Mouse (Mus musculus): ENCODE results near the gene Setd1b. TPM values are rescaled to one million over a fixed set of nuclear protein-coding genes. Genes with fewer than 3 reads are reported as not detected.
A peak's percentile ranks its signal among the peaks of the same experiment; 100 is the strongest.

The Setd1b gene
- total RNA-seq, 1 experiment from 2014 or later, result 7.7 TPM

GRCm38 (mm10) chr5:123152901-123153300 is 10.9 kb downstream of the Setd1b start:
- no peak for ATAC-seq (replicated peaks; ENCODE audit: low read depth, poor library complexity, severe bottlenecking)

- peak; percentile 51; the same call in 1 of the 2 replicates for ATAC-seq (replicated peaks; ENCODE audit: low read depth, poor library complexity, severe bottlenecking)
These were observed 13.4 kb downstream of the Setd1b start for GRCm38 (mm10) chr5:123155425-123155824.

GRCm38 (mm10) chr5:123156763-123157162 is 14.8 kb downstream of the Setd1b start:
- 0 out of 2 replicates have a peak, but pooled peaks have one; percentile 13 for ATAC-seq (replicated peaks; ENCODE audit: low read depth, poor library complexity, severe bottlenecking)

DNA sequence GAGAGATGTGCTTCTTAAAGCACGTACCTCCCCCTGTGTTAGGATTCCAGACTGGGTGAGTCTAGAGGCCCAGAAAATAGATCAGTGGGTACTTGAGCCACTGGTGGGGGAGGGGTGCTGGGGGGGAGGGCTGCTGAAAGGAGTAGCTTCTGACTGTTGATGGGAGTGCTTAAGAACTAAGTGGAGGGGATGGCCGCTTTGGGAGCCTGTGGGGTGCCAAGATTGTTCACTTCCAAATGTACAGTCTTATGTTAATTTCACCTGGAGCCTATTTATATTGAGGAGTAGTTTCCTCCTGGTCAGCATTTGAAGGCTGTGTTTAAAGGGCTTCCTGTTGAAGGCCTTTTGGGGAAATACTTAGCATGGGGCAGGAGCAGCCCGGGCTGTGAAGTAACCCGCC is 16.0 kb downstream of the Setd1b start:
- ATAC-seq (replicated peaks; ENCODE audit: low read depth, poor library complexity, severe bottlenecking), result no peak

DNA sequence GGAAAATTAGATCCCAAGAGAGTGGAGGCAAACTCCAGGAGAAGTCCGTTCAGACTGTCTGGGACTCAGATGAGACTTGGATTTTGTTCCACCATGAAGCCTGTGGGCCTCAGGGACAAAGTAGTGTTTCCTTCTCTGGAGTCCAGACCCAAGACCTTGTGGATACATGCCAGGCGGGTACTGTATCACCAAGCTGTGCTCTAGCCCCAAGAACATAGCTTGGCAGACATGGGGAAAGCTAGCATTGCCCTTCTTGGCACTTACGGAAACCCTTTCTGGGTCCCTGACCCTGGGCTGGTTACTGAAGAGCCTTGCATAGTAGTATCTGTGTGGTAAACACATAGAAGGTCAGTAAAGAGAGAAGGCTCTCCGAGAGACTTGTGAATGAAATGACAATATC is 17.5 kb downstream of the Setd1b start:
- no peak for ATAC-seq (replicated peaks; ENCODE audit: low read depth, poor library complexity, severe bottlenecking)

DNA sequence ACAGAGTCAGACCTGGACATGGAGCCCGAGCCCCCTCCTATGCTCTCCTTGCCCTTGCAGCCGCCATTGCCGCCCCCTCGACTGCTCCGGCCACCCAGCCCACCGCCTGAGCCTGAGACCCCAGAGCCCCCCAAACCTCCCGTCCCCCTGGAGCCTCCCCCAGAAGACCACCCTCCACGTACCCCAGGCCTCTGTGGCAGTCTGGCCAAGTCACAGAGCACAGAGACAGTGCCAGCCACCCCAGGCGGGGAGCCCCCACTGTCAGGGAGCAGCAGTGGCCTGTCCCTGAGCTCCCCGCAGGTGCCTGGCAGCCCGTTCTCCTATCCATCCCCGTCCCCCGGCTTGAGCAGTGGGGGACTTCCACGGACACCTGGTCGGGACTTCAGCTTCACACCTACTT is 17.9 kb downstream of the Setd1b start:
- no peak for ATAC-seq (replicated peaks; ENCODE audit: low read depth, poor library complexity, severe bottlenecking)

GRCm38 (mm10) chr5:123160341-123160740 is 18.3 kb downstream of the Setd1b start:
- no peak for ATAC-seq (replicated peaks; ENCODE audit: low read depth, poor library complexity, severe bottlenecking)

GRCm38 (mm10) chr5:123162942-123163341 is 20.9 kb downstream of the Setd1b start:
- ATAC-seq (replicated peaks; ENCODE audit: low read depth, poor library complexity, severe bottlenecking), result peak; percentile 41

- no peak for ATAC-seq (replicated peaks; ENCODE audit: low read depth, poor library complexity, severe bottlenecking)
These were observed 24.4 kb downstream of the Setd1b start for GRCm38 (mm10) chr5:123166437-123166836.

DNA sequence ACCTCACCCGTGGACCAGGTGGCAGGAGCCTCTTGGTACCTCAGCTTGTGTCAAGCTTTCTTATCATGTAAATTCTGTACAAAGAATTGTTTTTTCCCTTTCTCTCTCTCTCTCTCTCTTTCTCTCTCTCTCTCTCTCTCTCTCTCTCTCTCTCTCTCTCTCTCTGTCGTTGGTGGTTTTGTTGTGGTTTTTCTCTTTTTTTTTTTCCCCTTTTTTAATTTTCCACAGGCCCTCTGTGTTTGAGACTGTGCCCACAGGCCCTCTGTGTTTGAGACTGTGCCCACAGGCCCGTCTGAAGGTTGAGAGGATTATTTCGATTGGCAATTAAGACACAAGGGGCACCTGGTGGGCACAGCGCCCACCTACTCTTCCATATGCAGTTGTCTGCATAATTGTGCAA is 25.6 kb downstream of the Setd1b start:
- no peak for ATAC-seq (replicated peaks; ENCODE audit: low read depth, poor library complexity, severe bottlenecking)

DNA sequence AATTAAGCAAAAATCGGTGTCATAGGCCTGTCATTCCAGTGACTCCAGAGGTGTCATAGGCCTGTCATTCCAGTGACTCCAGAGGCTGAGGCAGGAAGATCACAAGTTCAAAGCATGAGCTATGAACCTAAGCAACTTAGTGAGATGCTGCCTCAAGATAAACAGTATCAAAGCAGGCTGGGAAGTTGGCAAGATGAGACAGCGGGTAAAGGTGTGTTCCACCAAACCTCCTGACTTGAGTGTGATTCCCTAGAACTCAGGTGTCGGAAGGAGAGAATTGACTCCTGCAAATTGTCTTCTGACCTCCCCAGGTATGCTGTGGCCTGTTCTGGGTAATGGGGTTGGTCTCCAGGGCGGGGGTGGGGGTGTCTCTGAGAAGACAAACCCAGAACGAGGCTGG is 27.3 kb downstream of the Setd1b start, which contains the start of gene Psmd9:
Psmd9 (plus strand) TSS at position 130 of the 400 bp plus-strand sequence.
- no peak for ATAC-seq (replicated peaks; ENCODE audit: low read depth, poor library complexity, severe bottlenecking)

- no peak for ATAC-seq (replicated peaks; ENCODE audit: low read depth, poor library complexity, severe bottlenecking)
These were observed 28.4 kb downstream of the Setd1b start for GRCm38 (mm10) chr5:123170365-123170764.

- ATAC-seq (replicated peaks; ENCODE audit: low read depth, poor library complexity, severe bottlenecking), result peak; percentile 96
These were observed 29.8 kb downstream of the Setd1b start for GRCm38 (mm10) chr5:123171646-123172350.

GRCm38 (mm10) chr5:123178792-123179191 is 36.8 kb downstream of the Setd1b start:
- no peak for ATAC-seq (replicated peaks; ENCODE audit: low read depth, poor library complexity, severe bottlenecking)

DNA sequence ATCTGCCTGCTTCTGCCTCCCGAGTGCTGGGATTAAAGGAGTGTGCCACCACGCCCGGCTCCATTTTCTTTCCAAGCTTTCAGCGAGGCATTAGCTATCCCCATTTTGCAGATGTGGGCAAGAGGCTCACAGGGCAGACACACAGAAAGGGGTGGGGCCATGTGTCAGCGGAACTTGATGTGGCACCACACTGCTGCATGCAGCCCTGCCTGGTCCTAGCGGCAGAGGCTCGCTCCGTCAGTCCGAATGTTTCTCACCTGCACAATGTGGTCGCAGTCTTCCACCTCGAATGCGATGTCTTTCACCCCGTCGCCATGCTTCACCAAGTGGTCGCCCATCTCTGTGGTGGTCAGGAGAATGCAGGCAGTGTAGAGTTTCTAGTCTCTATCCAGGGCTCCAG is 38.4 kb downstream of the Setd1b start:
- no peak for ATAC-seq (replicated peaks; ENCODE audit: low read depth, poor library complexity, severe bottlenecking)

GRCm38 (mm10) chr5:123181536-123181935 is 39.5 kb downstream of the Setd1b start:
- ATAC-seq (replicated peaks; ENCODE audit: low read depth, poor library complexity, severe bottlenecking), result no peak

GRCm38 (mm10) chr5:123182651-123183050 is 40.7 kb downstream of the Setd1b start, which contains the start of gene Hpd:
TSS of gene Hpd (minus strand) at chr5:123182727.
- no peak for ATAC-seq (replicated peaks; ENCODE audit: low read depth, poor library complexity, severe bottlenecking)

- ATAC-seq (replicated peaks; ENCODE audit: low read depth, poor library complexity, severe bottlenecking), result no peak
These were observed 44.0 kb downstream of the Setd1b start for GRCm38 (mm10) chr5:123185966-123186365.

- ATAC-seq (replicated peaks; ENCODE audit: low read depth, poor library complexity, severe bottlenecking), result no peak
These were observed 45.3 kb downstream of the Setd1b start for GRCm38 (mm10) chr5:123187306-123187705.

GRCm38 (mm10) chr5:123190912-123191311 is 48.9 kb downstream of the Setd1b start:
- no peak for ATAC-seq (replicated peaks; ENCODE audit: low read depth, poor library complexity, severe bottlenecking)

- ATAC-seq (replicated peaks; ENCODE audit: low read depth, poor library complexity, severe bottlenecking), result no peak; the same call in 1 of the 2 replicates
These were observed 49.4 kb downstream of the Setd1b start for GRCm38 (mm10) chr5:123191427-123191826.

- no peak for ATAC-seq (replicated peaks; ENCODE audit: low read depth, poor library complexity, severe bottlenecking)
These were observed 50.7 kb downstream of the Setd1b start for GRCm38 (mm10) chr5:123192606-123193150.

Measured in common myeloid progenitor, adult 5-6 weeks (primary cell).